Mouse (Mus musculus) midbrain, embryonic 14.5 days (tissue): ENCODE results near the gene Gm8251. TPM values are rescaled to one million over a fixed set of nuclear protein-coding genes. Genes with fewer than 3 reads are reported as not detected.

ENCODE experiments used
- ATAC-seq: fragments of 200-750 bp; cut with Nextera tagmentation; 2 replicates; pipeline ENCODE4 v1.8.0; 2017; ENCODE audit warnings: moderate number of reproducible peaks, moderate library complexity; ENCODE audit not compliant: low FRiP score, low TSS enrichment
- DNase-seq: peaks from one replicate; pipeline ENCODE4 v3.0.0-alpha.2; 2015
- H3K27ac ChIP-seq: fragments of 300-500 bp; sonication (generic); replicated peaks from 2 replicates; pipeline ENCODE4 v1.5.1; 2014; ENCODE audit warnings: mild to moderate bottlenecking, low read depth, low read length, moderate library complexity
- H3K27me3 ChIP-seq: fragments of 300-500 bp; sonication (generic); 2 replicates; pipeline ENCODE4 v1.6.1; 2014; ENCODE audit warnings: low read length, control low read depth, mixed read lengths; ENCODE audit not compliant: control insufficient read depth, insufficient read depth
- H3K36me3 ChIP-seq: fragments of 300-500 bp; sonication (generic); 2 replicates; pipeline ENCODE4 v1.6.1; 2014; ENCODE audit warnings: low read length, control low read depth; ENCODE audit not compliant: control insufficient read depth, insufficient read depth
- H3K4me1 ChIP-seq: fragments of 300-500 bp; sonication (generic); 2 replicates; pipeline ENCODE4 v1.6.1; 2014; ENCODE audit warnings: mild to moderate bottlenecking, antibody characterized with exemption, low read length, control low read depth; ENCODE audit not compliant: control insufficient read depth, insufficient read depth
- H3K4me2 ChIP-seq: fragments of 300-500 bp; sonication (generic); 2 replicates; pipeline ENCODE4 v1.6.1; 2014; ENCODE audit warnings: mild to moderate bottlenecking, low read length, moderate library complexity
- H3K4me3 ChIP-seq: fragments of 300-500 bp; sonication (generic); replicated peaks from 2 replicates; pipeline ENCODE4 v1.5.1; 2014; ENCODE audit warnings: low read depth, low read length
- H3K9ac ChIP-seq: fragments of 300-500 bp; sonication (generic); replicated peaks from 2 replicates; pipeline ENCODE4 v1.6.1; 2014; ENCODE audit warnings: mild to moderate bottlenecking, low read length, moderate library complexity
- H3K9me3 ChIP-seq: fragments of 300-500 bp; sonication (generic); 2 replicates; pipeline ENCODE4 v1.6.1; 2016; ENCODE audit warnings: low read length, control low read depth, mixed read lengths; ENCODE audit not compliant: control insufficient read depth
- WGBS: fragments of 180-500 bp; shearing (Covaris S2); extraction: QIAGEN DNeasy Blood & Tissue Kit; methylation state at CpG from one replicate; pipeline ENCODE4 v1.1.7; 2014; 5-methylcytosine and 5-hydroxymethylcytosine counted together
- polyA plus RNA-seq: library from polyadenylated mRNA; unstranded; fragments of >200 nt; fragmentation: Nextera tagmentation; extraction: Ambion mirVana; gene quantifications from 2 replicates; pipeline ENCODE4 v1.2.1, GENCODE M21; 2014

The Gm8251 gene
- polyA plus RNA-seq, 1 experiment from 2014 or later = 0.05 TPM

GRCm38 (mm10) chr1:44042555-44042915 is 19.2 kb downstream of the Gm8251 start:
- H3K9me3 ChIP-seq = no peaks in the 10 kb centered on the region
- H3K4me3 ChIP-seq = peak overlapping the region; percentile 42
- H3K27me3 ChIP-seq = no peaks in the 10 kb centered on the region
- WGBS = 4% methylated on average over 6 of the region's 6 CpGs
- no peak overlapping the region for H3K27ac ChIP-seq
- ATAC-seq = peak; percentile 39
- H3K9ac ChIP-seq = peak overlapping the region; percentile 62
- no peaks in the 10 kb centered on the region for H3K4me1 ChIP-seq
- H3K36me3 ChIP-seq = no peaks in the 10 kb centered on the region
- DNase-seq = no peak
- peak overlapping the region; percentile 81 for H3K4me2 ChIP-seq

- WGBS = 2% methylated on average over 17 of the region's 17 CpGs
- peak; percentile 92 for DNase-seq
- Histone ChIP-seq H3K27ac (no peak overlapping the region), H3K9me3 (no peaks in the 10 kb centered on the region), H3K4me3 (peak overlapping the region; percentile 42), H3K9ac (peak overlapping the region; percentile 62), H3K36me3 (no peaks in the 10 kb centered on the region), H3K4me1 (no peaks in the 10 kb centered on the region), H3K27me3 (no peaks in the 10 kb centered on the region), H3K4me2 (peak overlapping the region; percentile 81)
- peak; percentile 75 for ATAC-seq
Measured at GRCm38 (mm10) chr1:44041797-44042554, 19.8 kb downstream of the Gm8251 start.

GRCm38 (mm10) chr1:44032948-44033347 is 28.8 kb downstream of the Gm8251 start:
- H3K9ac ChIP-seq = no peak overlapping the region

GRCm38 (mm10) chr1:44032213-44032612 is 29.5 kb downstream of the Gm8251 start:
- H3K27ac ChIP-seq = no peak overlapping the region

More at GRCm38 (mm10) chr1:44032948-44033347, 28.8 kb downstream of the Gm8251 start:
- DNase-seq = no peak
- ATAC-seq = no peak
- Histone ChIP-seq H3K4me3 (no peak overlapping the region), H3K27ac (no peak overlapping the region), H3K27me3 (no peaks in the 10 kb centered on the region), H3K4me1 (no peaks in the 10 kb centered on the region), H3K4me2 (no peak overlapping the region), H3K36me3 (no peaks in the 10 kb centered on the region), H3K9me3 (no peaks in the 10 kb centered on the region)
- 92% methylated on average over 5 of the region's 5 CpGs for WGBS

GRCm38 (mm10) chr1:44027651-44028050 is 34.1 kb downstream of the Gm8251 start:
- H3K9ac ChIP-seq = no peak overlapping the region
- ATAC-seq = no peak
- no peaks in the 10 kb centered on the region for H3K27me3 ChIP-seq
- H3K4me1 ChIP-seq = no peaks in the 10 kb centered on the region
- WGBS = 55% methylated on average over 1 of the region's 1 CpGs
- no peaks in the 10 kb centered on the region for H3K9me3 ChIP-seq
- no peak for DNase-seq
- H3K4me3 ChIP-seq = no peak overlapping the region
- no peak overlapping the region for H3K4me2 ChIP-seq
- no peak overlapping the region for H3K27ac ChIP-seq
- H3K36me3 ChIP-seq = no peaks in the 10 kb centered on the region

More at GRCm38 (mm10) chr1:44032213-44032612, 29.5 kb downstream of the Gm8251 start:
- DNase-seq (no peak), ATAC-seq (no peak)
- H3K9ac ChIP-seq = no peak overlapping the region
- no peak overlapping the region for H3K4me3 ChIP-seq
- H3K9me3 ChIP-seq = no peaks in the 10 kb centered on the region
- H3K4me2 ChIP-seq = no peak overlapping the region
- no peaks in the 10 kb centered on the region for H3K27me3 ChIP-seq
- H3K4me1 ChIP-seq = no peaks in the 10 kb centered on the region
- 71% methylated on average over 2 of the region's 2 CpGs for WGBS
- no peaks in the 10 kb centered on the region for H3K36me3 ChIP-seq

- H3K4me2 ChIP-seq = no peak overlapping the region
- WGBS = 97% methylated on average over 1 of the region's 1 CpGs
- ATAC-seq = no peak
Measured at GRCm38 (mm10) chr1:44022656-44023055, 39.1 kb downstream of the Gm8251 start.

GRCm38 (mm10) chr1:44019934-44020333 is 41.8 kb downstream of the Gm8251 start, which contains the start of gene Mettl21c:
Gene Mettl21c (minus strand): TSS chr1:44020034.
- no peaks in the 10 kb centered on the region for H3K9me3 ChIP-seq
- H3K9ac ChIP-seq = no peak within 1 kb of the TSS
- no peaks in the 10 kb centered on the region for H3K27me3 ChIP-seq
- no peaks in the 10 kb centered on the region for H3K36me3 ChIP-seq
- no peak within 1 kb of the TSS for H3K27ac ChIP-seq
- H3K4me2 ChIP-seq = no peak within 1 kb of the TSS
- no peak within 1 kb of the TSS for H3K4me3 ChIP-seq
- DNase-seq (no peak), ATAC-seq (no peak)
- no peaks in the 10 kb centered on the region for H3K4me1 ChIP-seq

More at GRCm38 (mm10) chr1:44022656-44023055, 39.1 kb downstream of the Gm8251 start:
- no peak overlapping the region for H3K4me3 ChIP-seq
- H3K27me3 ChIP-seq = no peaks in the 10 kb centered on the region
- DNase-seq = no peak
- no peak overlapping the region for H3K27ac ChIP-seq
- no peak overlapping the region for H3K9ac ChIP-seq
- H3K9me3 ChIP-seq = no peaks in the 10 kb centered on the region
- no peaks in the 10 kb centered on the region for H3K4me1 ChIP-seq
- no peaks in the 10 kb centered on the region for H3K36me3 ChIP-seq

GRCm38 (mm10) chr1:44015556-44015955 is 46.2 kb downstream of the Gm8251 start:
- no peak overlapping the region for H3K9ac ChIP-seq
- H3K4me2 ChIP-seq = no peak overlapping the region
- ATAC-seq = no peak
- H3K27me3 ChIP-seq = no peaks in the 10 kb centered on the region
- H3K9me3 ChIP-seq = no peaks in the 10 kb centered on the region
- H3K4me3 ChIP-seq = no peak overlapping the region
- 95% methylated on average over 2 of the region's 2 CpGs for WGBS
- no peaks in the 10 kb centered on the region for H3K36me3 ChIP-seq
- no peaks in the 10 kb centered on the region for H3K4me1 ChIP-seq
- no peak overlapping the region for H3K27ac ChIP-seq
- DNase-seq = no peak
